Mouse (Mus musculus) hindlimb bud, embryonic 11.5 days (tissue): ENCODE measurements around the gene Mthfd2l.

Experiments
- DNase-seq: peaks from one replicate; pipeline ENCODE4 v3.0.0-alpha.2; 2012; ENCODE audit warnings: low read depth, low spot score; ENCODE audit errors: extremely low spot score

Mthfd2l gene

DNA sequence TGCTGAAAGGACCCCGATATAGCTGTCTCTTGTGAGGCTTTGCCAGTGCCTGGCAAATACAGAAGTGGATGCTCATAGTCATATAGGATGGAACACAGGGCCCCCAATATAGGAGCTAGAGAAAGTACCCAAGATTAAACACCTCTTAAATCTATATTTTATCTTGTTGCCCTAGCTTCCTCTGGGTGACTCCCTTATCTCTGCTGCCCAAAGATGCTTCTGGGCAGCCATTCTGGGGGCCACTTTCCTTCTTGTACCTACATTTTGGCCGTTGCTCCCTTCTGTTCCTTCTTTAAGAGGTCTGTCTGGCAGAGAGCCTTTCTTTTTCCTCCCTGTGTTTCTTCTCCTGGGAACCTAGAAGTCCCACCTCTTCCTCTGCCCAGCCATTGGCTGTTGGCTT, 14.5 kb downstream of the Mthfd2l start:
- DNase-seq = no peak

DNA sequence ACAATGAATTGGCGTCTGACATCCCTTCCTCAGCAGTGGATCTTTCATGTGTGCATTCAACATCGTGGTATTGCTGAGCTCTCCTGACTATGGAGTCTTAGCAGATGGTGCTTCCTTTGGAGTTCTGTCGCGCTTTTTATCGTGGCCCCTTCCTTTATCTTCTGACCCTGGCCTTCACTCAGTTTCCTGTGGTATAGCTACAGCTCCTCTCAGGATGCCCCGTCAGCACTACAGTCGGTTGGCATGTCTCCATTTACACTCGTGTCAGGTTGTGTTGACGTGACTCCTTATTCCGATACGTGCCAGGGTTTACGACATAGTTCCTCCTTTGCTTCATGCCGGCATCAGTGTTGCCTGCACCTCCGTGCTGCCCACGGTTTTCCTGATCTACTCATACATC, 18.6 kb downstream of the Mthfd2l start:
- DNase-seq = no peak

DNA sequence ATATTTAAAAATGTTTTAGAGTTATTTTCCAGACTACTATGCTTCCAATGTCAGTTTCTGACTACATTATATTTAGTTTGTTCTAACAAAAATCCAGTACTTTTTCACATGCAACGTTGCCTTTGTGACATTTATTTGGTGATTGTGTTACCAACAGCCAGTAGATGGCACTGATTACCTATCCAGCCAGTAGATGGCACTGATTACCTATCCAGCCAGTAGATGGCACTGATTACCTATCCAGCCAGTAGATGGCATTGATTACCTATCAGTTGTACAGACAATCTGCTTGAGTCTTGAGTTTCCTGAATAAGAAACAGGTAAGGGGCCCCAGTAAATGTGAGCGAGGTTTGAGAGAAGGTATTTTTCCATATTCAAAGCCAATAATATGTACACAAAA, 20.6 kb downstream of the Mthfd2l start:
- DNase-seq = no peak

DNA sequence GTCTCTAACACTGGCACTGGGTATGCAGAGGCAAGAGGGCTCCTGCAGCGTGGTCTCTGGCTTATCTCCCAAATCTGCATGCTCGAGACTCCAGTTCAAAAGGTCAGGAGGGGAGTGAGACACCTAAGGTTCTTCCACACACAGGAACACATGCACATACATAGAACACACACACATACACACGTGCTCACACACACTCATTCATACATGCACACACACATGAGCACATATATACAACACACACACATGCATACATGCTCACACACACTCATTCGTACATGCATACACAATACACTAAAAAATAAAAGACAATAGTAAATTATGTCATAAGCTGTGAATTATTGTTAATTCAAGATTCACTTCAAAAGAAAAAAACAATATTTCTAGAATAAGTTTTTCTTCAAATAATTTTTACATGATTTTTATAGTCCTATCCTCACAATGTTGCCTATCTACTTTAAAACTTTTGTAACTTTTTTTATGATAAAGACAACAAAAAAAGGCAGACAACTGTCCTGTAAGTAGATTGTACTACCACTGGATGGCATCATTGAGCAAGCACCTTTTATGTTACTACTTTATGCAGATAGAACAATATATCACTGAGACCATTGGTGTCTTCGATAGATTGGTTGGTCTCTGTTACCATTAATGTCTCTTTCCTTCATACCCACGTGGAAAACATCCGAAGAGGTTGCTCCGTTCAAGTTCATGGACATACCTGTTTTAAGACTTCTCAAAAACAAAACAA, 22.0 kb downstream of the Mthfd2l start:
- no peak for DNase-seq

DNA sequence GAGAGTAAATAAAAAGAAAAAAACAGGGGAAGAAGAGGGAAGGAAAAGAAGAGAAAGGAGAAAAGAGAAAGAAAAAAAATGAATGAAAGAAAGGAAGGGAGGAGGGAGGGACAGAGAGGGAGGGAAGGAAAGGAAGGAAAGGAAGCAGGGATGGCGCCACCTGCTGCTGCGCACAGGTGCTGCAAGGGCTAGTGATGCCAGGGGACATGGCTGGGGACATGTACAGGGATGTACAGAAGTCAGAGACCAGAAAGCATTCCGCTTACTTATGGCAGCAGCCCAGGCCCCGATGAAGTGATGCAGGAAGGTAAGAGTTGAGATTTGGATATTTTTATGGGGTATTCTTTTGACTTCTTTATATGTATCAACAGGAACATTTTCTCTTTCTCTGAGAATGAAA, 33.4 kb downstream of the Mthfd2l start:
- DNase-seq = no peak

DNA sequence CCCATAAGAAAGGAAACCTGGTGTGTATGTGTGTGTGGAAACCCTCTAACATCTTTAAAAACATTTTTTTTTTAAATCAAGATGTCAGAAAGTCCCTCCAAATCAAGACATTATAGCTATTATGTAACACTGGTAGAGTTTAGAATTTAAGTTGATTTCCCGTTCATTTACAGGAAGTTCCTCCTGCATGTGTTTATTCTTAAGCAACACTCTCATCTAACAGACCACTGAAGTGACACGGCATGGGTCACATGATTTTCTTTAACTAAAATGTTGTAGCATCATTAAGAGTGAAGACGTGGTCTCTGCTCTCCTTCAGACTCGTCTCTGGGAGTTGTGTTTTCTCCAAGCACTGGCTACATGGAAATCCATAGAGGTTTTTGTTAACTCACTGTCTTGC, 33.8 kb downstream of the Mthfd2l start:
- no peak for DNase-seq

DNA sequence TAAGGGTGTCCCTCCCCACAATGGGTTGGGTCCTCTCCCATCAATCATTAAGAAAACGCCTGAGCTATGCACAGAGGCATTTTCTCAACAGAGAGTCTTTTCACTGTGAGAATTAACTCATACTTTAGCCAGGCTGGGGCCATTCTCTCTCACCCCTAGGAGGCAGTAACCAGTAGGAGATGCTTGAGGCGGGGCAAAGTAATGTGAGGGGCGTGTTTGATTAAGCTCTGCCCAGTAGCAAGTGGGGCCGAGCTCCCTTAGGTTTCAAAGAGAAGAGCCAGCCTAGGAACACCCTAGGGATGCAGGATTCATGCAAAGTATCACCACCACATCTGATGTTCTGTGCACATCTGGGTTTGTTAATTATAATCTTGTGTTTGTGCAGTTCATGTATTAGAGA, 34.5 kb downstream of the Mthfd2l start:
- DNase-seq = no peak

DNA sequence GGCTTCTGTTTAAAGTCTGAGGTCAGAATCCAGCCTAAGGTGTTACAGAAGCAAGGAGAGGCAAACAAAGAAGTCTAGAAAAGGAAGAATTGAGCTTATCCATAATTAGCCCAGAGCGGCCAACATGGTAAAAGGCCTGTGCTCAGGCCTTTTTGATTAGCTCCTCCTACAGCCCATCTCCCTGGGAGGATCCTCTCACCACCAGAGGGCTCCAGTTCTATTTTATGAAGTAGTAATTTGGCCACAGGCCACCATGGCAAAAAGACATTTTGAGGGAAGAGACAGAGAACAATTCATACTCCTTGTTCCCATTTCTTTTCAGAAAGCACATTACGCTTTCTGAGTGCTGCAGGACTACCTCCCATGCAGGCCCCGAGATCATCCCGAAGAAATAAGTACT, 46.3 kb downstream of the Mthfd2l start:
- no peak for DNase-seq

DNA sequence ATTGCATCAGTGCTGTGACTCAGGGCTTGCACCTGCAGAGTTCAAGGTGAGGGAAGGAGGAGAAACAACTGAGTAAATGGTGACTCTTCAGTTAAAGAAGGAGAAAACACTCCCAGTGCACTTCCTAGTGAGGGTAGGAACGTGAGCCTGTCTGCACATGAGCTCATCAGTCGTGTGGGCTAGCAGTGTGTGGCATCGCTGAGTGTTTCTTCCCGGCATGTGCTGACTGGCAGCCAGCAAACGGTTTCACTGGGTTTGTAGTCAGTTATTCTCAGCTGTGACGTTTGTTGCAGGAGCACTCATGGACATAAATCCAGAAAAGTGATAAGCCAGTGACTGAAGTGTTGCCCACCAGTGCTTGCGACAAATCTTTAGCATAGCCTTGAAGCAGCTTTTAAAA, 49.4 kb downstream of the Mthfd2l start:
- no peak for DNase-seq

DNA sequence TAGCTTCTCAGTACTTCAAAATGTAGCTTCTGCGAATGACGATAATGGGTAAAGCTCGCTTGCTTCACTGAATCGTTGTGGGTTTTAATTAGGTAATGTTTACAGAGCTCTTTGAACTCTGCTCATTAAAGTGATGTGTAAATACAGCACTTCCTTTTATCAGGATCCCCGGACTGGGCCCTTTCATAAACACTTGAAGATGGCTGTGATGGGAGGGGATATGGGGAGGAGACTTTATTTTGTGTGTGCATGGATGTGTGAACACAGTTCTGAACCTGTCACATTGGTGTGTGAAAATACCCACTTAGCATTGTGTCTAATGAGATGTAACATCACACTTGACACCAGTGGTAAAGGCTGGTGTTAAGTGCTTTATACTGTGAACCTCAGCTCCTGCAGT, 56.7 kb downstream of the Mthfd2l start:
- no peak for DNase-seq

DNA sequence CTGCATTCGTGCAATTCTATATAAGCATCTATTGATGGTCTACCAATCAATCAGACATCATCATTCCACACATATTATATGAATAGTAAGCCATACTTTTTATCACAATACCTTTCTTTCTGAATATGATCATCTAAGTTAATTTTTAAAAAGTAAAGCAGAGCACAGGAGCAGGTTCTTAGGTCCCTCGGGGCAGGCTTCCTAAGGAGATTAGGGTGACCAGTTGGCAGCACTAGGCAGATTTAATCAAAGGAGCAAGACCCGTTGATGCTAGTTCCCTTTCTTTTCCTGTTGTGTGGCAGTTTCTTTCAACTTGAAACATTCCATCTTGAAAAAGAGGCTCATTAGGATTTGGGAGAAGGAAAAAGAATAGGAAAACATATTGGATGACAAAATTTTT, 57.2 kb downstream of the Mthfd2l start:
- no peak for DNase-seq

DNA sequence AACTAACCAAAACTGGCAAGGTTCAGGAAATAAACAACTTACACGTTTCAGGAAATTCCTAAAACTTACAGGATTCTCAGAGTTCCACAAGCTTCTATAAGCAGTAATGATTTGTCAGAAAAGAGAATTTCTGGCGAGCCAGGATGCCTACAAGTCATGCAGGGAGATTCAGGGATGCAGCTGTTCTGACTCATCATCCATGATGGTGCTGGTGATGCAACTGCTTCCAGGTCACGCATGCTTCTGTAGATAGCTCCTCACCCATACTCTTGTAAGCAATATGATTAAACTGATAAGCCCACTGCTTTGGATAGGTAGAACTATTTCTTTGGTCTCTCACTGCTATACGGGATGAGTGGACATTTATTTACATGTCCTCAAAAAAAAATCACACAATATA, 57.7 kb downstream of the Mthfd2l start:
- no peak for DNase-seq

DNA sequence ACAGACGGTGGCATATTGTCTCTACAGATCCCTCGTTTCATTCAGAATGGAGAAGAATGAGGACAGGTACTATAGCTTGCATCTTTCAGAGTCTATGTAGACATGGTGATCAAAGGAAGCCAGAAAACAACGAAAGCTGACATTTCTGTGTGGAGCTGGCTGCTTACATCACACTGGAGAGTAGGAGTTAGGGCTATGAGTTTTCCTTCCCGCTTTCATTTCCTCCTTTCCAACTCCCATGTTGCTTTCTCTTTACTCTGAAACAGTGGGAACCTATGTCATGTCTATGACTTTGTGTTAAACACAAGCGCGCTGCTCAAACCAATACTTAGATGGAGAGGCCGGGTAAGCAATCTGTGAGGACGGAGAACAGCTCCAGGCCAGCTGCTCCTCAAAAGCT, 69.0 kb downstream of the Mthfd2l start:
- no peak for DNase-seq

DNA sequence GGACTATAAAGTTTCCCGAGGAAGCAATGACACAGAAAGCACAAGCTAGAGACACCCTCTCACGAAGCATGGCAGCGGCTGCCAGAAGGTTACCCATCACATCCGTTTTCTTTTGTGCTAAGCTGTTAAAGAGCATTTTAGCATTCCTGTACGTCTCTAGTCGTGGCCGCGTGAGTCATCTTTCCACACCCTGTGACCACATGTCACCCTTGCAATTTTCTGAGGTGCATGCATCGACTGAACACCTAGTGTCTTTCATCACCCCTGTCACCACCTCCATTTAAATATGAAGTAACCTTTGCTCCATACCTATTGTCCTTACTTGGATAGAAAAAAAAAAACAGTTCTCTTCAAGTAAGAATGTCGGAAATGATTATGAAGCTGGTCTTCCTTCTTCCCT, 84.3 kb downstream of the Mthfd2l start:
- DNase-seq = no peak

DNA sequence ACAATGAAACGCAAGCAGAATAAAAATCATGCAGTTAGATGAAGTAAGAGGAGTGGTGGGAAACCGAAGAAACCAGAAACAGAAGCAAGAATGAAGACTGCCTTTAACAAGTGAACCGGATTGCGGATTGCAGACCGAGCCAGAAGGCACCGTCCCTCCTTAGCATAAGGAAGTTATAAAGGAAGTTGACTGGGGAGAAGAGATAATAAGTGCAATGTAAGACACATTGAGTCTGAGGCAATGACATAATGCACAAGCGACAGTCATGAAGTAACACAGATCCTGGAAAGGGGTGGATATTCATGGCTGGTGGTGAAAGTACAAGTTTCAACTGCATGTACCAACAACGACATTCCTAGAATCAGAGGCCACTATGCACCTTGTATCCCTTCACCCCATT, 92.2 kb downstream of the Mthfd2l start:
- DNase-seq = no peak

DNA sequence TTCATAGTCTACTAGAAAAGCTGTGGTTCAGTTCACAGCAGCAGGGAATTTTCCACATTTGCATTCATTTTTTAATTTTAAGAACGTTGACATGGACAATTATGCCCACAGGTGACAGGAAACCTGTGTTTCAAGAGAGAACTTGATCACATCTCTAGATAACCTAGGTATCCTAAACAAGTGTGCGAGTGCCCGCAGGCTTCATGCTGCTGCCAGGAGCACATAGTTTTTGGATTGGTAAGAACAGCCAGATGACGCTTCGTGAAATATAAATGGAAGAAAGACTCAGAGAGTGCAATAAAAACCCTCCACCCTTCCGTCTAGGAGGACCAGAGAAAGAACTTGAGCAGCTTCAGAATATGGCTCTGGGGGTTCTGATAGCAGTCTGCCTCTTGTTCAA, 96.2 kb downstream of the Mthfd2l start, which contains the start of gene Epgn:
Epgn (plus strand) TSS at position 301 of the 400 bp plus-strand sequence.
- DNase-seq = no peak

DNA sequence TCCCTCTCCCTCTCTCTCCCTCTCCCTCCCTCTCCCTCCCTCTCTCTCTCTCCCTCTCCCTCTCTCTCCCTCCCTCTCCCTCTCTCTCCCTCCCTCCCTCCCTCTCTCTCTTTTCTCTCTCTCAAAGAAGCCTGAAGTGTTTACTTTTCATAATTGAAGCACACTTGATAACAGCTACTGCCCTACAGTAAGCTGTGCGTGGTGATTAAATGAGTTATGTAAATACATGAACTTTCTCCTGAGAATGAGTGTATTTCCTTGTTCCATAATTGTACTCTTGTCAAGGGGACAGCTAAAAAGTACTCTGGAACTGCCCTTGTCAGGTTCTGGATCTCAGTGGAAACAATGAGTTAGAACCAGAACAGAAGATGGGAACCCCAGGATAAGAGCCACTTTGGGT, 96.9 kb downstream of the Mthfd2l start:
- DNase-seq = no peak

DNA sequence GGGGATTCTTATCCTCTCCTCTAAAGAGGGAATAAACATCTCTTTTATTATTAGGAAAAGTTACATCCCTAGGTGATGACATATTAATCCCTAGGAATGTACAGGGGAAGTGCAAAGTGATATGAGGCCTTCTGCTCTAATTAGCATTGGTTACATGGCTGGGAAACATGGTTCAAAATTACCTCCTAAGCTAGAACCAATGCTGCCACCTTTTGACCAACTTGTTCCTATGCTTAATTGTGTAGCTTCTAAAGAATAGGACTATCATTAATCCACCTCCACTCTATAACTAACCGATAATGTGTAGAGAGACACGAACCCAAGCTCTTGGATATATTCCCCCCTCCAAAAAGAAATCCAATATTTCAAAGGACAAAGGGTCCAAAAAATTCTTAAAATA, 99.7 kb downstream of the Mthfd2l start:
- no peak for DNase-seq

DNA sequence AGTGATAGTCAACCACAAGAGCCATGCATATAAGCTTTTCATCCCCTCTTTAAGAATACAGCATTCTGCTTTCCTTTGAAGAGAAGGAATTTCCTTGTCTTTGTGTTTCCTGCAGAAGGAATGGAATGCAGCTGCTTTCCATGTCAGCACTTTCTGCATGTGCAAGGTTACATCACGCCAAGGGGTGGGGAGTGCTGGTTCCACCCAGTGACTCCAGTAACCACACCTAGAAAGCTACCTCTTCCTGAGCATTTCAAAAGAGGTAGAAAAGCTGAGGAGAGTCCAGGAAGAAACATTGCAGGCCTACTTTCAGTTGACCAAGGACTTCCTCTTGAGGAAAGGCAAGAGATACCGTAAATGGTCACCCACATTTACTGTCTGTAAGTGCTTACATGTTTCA, 104.4 kb downstream of the Mthfd2l start:
- no peak for DNase-seq

DNA sequence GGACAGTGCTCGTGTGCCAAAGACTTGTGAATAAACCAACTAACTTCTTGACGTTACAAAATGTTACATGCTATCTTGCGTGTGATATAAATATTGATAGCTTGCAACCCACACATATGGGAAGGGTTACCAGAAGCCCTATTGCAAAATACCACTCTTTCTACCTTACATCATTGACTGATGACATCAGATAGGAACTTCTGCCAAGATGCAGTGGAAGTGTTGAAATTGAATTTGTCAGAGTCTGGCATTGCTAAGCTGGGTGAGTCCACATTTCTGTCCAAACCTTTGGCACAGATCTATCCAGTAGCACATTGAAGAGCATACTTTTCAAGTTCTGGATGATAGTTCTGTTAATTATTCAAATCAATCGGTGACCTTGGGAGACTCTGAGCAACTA, 105.7 kb downstream of the Mthfd2l start:
- DNase-seq = no peak

DNA sequence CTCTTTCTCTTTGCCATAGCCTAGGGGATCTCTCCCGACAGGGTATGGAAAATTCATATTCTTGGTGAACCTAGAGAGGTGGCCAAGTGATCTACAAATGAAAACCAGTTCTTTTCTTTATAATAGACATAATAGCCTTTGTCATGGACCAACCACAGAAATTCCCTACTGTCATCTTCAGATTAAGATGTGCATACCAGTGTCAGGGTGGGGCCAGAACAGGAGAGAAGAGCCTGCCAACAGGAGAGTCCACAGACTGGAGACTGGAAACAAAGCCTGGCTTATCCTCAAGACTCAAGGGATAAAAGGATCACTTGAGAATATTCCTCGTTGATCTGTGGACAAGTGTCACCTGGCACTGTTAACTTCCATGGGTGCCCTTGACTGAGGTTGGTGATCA, 106.8 kb downstream of the Mthfd2l start:
- no peak for DNase-seq

DNA sequence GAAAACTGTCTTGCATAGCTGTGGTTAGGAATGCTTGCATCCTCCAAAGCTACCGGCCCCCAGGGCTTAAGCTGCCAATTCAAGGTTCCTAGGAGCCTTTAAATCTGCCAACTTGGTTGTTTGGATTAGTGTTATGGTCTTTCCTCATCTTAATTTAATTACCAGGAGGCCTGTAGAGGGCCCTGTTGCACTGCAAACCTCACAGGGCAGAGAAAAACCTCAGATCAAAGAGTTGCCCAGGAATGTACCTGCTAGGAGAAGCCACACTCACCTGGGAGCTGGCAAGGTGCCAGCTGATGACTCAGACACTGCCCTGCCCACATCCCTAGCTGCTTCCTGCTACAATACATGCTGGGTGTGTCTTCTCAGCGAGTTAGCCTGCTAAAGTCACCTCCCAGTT, 107.6 kb downstream of the Mthfd2l start:
- DNase-seq = no peak

DNA sequence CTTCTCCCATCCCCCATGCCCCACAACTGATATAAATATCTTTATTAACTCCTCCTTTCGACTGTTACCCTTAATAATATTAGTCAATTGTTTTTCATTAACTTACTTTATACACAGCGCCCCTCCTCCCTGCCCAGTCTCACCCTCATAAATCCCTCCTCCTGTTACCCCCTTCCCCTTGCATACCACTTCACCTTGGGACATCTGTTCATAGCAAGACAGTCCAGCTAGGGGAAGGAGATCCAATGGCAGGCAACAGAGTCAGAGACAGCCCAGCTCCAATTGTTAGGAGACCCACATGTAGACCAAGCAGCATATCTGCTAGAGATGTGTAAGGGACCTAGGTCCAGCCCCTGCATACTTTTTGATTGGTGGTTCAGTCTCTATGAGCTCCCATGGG, 108.0 kb downstream of the Mthfd2l start:
- no peak for DNase-seq
